Mouse (Mus musculus): ENCODE data around the gene Mrc2. TPM values are rescaled to one million over a fixed set of nuclear protein-coding genes. Genes with fewer than 3 reads are reported as not detected.

Mrc2 gene
- polyA plus RNA-seq, 1 experiment from 2014 or later = 3.8 TPM

DNA sequence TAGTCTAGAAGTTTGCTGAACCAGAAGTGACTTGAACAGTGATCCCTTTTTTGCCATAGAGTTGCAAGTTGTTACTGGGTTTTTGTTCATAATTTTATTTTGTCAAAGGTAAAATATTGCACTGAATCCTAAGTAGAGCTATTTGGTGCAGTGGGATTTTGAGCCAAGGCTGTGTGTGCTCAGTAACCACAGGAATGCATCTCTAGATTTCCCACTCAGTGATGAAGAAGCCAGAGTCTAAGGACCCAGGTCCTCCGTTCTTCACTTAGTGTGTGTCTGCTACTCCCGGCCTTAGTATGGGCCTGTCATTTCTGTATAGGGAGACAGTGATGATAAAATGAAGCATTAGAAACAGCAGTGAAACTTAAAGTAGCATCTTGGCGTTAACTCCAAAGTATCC, 27.5 kb upstream of the Mrc2 start:
- no peak overlapping the region for H3K4me3 ChIP-seq (replicated peaks; ENCODE audit: low read depth, low read length)
- no peaks in the 10 kb centered on the region for H3K27me3 ChIP-seq (ENCODE audit: control insufficient read depth, insufficient read depth, low read length)
- ATAC-seq (ENCODE audit: low FRiP score, low TSS enrichment) (no peak), DNase-seq (no peak)
- 95% methylated on average over 3 of the region's 3 CpGs for WGBS
- H3K36me3 ChIP-seq (ENCODE audit: control insufficient read depth, insufficient read depth, low read length) = peaks cover 53% of the 10 kb centered on the region
- H3K4me1 ChIP-seq (ENCODE audit: control insufficient read depth, insufficient read depth, low read length) = no peaks in the 10 kb centered on the region
- H3K27ac ChIP-seq (replicated peaks; ENCODE audit: low read depth, low read length) = no peak overlapping the region
- H3K9me3 ChIP-seq (ENCODE audit: control insufficient read depth, low read length) = no peaks in the 10 kb centered on the region
- H3K4me2 ChIP-seq (ENCODE audit: low read length) = no peak overlapping the region
- H3K9ac ChIP-seq (replicated peaks; ENCODE audit: low read length) = no peak overlapping the region

DNA sequence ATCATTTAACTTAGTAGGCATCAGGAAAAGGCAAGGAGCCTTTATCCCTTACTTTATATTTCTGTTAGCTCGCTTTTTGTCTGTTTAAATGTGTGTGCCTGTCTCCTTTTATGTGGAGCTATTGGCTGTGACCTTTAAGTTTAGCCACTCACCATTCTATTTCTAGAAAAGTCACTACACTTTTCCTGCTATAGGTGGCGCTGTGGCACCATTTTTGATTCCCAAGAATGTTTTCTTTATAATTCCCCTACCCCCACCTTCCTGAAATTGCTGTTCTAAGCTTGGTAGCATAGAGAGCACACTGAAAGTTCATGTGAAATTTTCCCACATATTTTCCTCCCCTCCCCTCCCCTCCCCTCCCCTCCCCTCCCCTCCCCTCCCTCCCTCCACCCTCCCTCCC, 22.3 kb upstream of the Mrc2 start:
- H3K4me1 ChIP-seq (ENCODE audit: control insufficient read depth, insufficient read depth, low read length) = no peaks in the 10 kb centered on the region

DNA sequence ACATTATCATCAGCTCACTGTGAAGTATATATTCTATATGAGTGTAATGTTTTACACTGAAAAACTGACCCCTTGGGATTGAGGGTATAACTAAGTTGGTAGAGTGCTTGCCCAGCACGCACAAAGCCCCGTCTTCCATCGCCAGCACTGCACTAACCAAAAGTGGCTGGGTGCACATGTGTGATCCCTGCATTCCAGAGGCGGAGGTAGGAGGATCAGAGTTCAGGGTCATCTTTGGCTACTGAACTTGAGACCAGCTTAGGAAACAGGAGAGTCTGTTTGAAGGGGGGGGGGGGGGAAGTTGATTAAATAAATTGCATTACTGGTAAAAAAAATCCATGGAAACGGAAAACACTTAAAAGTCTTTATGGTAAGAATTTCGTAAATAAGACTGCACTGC, 12.0 kb upstream of the Mrc2 start:
- Histone ChIP-seq H3K27me3 (ENCODE audit: control insufficient read depth, insufficient read depth, low read length) (no peaks in the 10 kb centered on the region), H3K9ac (replicated peaks; ENCODE audit: low read length) (no peak overlapping the region), H3K9me3 (ENCODE audit: control insufficient read depth, low read length) (no peaks in the 10 kb centered on the region), H3K4me2 (ENCODE audit: low read length) (no peak overlapping the region), H3K4me1 (ENCODE audit: control insufficient read depth, insufficient read depth, low read length) (no peaks in the 10 kb centered on the region), H3K36me3 (ENCODE audit: control insufficient read depth, insufficient read depth, low read length) (peaks cover 80% of the 10 kb centered on the region), H3K4me3 (replicated peaks; ENCODE audit: low read depth, low read length) (no peak overlapping the region), H3K27ac (replicated peaks; ENCODE audit: low read depth, low read length) (no peak overlapping the region)
- no peak for DNase-seq
- no peak for ATAC-seq (ENCODE audit: low FRiP score, low TSS enrichment)
- 96% methylated on average over 6 of the region's 6 CpGs for WGBS

More for the DNA sequence above, 22.3 kb upstream of the Mrc2 start:
- no peak overlapping the region for H3K4me2 ChIP-seq (ENCODE audit: low read length)
- H3K27ac ChIP-seq (replicated peaks; ENCODE audit: low read depth, low read length) = no peak overlapping the region
- WGBS = 16% methylated on average over 2 of the region's 2 CpGs
- no peak overlapping the region for H3K9ac ChIP-seq (replicated peaks; ENCODE audit: low read length)
- ATAC-seq (ENCODE audit: low FRiP score, low TSS enrichment) = no peak
- peak; percentile 81 for DNase-seq
- H3K27me3 ChIP-seq (ENCODE audit: control insufficient read depth, insufficient read depth, low read length) = no peaks in the 10 kb centered on the region
- H3K4me3 ChIP-seq (replicated peaks; ENCODE audit: low read depth, low read length) = no peak overlapping the region
- H3K36me3 ChIP-seq (ENCODE audit: control insufficient read depth, insufficient read depth, low read length) = peaks cover 39% of the 10 kb centered on the region
- no peaks in the 10 kb centered on the region for H3K9me3 ChIP-seq (ENCODE audit: control insufficient read depth, low read length)

GRCm38 (mm10) chr11:105281291-105281690, 11.2 kb upstream of the Mrc2 start:
- no peaks in the 10 kb centered on the region for H3K27me3 ChIP-seq (ENCODE audit: control insufficient read depth, insufficient read depth, low read length)
- DNase-seq = no peak
- no peaks in the 10 kb centered on the region for H3K4me1 ChIP-seq (ENCODE audit: control insufficient read depth, insufficient read depth, low read length)
- no peak for ATAC-seq (ENCODE audit: low FRiP score, low TSS enrichment)
- no peak overlapping the region for H3K4me3 ChIP-seq (replicated peaks; ENCODE audit: low read depth, low read length)
- H3K9me3 ChIP-seq (ENCODE audit: control insufficient read depth, low read length) = no peaks in the 10 kb centered on the region
- peaks cover 77% of the 10 kb centered on the region for H3K36me3 ChIP-seq (ENCODE audit: control insufficient read depth, insufficient read depth, low read length)
- H3K4me2 ChIP-seq (ENCODE audit: low read length) = no peak overlapping the region
- no peak overlapping the region for H3K9ac ChIP-seq (replicated peaks; ENCODE audit: low read length)
- no peak overlapping the region for H3K27ac ChIP-seq (replicated peaks; ENCODE audit: low read depth, low read length)
- 93% methylated on average over 7 of the region's 7 CpGs for WGBS

DNA sequence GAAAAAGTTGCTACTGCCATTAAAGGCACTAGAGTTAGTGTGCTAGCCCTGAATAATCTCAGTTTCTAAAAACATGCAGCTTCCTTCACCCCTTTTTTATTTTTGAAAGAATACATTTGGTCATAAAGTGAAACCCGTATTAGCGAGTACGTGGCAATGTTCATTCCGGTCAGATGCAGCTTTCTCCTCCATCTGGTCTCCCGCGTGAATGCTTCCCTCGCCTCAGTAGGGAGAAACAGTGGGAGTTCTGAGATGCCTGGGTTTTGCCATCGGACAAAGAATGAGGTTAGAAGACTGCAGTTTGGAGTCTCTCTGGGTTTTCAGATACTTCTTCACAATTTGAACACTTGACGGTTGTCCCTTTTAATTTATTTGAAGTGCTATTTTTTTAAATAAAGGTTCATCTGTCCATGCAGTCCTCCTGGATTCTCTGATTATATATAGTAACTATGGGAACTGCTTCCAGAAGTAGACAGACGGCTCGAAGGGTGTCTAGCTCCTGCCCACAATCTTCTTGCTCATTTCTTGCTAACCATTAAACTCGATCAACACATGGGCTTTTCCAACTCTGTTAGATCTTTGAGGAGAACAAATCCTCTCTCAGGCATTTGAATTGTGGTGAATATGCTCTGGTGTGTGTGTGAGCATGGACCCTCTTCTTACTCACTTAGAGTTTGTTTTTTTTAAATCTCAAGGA, 10.5 kb upstream of the Mrc2 start:
- ATAC-seq (ENCODE audit: low FRiP score, low TSS enrichment) (no peak), DNase-seq (no peak)
- Histone ChIP-seq H3K27me3 (ENCODE audit: control insufficient read depth, insufficient read depth, low read length) (no peaks in the 10 kb centered on the region), H3K36me3 (ENCODE audit: control insufficient read depth, insufficient read depth, low read length) (peaks cover 72% of the 10 kb centered on the region), H3K9ac (replicated peaks; ENCODE audit: low read length) (no peak overlapping the region), H3K4me3 (replicated peaks; ENCODE audit: low read depth, low read length) (no peak overlapping the region), H3K9me3 (ENCODE audit: control insufficient read depth, low read length) (no peaks in the 10 kb centered on the region), H3K4me2 (ENCODE audit: low read length) (no peak overlapping the region), H3K27ac (replicated peaks; ENCODE audit: low read depth, low read length) (no peak overlapping the region), H3K4me1 (ENCODE audit: control insufficient read depth, insufficient read depth, low read length) (no peaks in the 10 kb centered on the region)
- WGBS = 85% methylated on average over 12 of the region's 12 CpGs

DNA sequence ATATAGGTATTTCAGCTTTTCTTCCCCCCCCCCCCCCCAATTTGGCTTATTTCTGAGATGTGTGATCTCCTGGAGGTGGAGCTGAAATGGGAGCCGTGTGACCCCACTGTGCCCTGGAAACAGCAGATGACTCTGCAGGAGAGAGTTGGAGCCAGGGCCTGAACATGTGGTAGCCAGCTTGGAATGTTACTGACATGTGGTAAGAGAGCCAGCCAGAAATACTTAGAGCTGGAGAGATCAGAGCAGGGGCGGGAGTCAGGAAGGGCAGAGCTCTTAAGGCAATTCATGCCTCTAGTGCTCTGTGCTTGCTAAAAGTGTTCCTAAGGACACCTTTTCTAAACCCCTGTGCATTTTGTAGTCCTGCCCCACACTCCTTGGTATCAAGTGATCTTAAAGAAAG, 10.0 kb upstream of the Mrc2 start:
- Histone ChIP-seq H3K4me3 (replicated peaks; ENCODE audit: low read depth, low read length) (no peak overlapping the region), H3K4me2 (ENCODE audit: low read length) (no peak overlapping the region), H3K27ac (replicated peaks; ENCODE audit: low read depth, low read length) (no peak overlapping the region), H3K9me3 (ENCODE audit: control insufficient read depth, low read length) (no peaks in the 10 kb centered on the region), H3K27me3 (ENCODE audit: control insufficient read depth, insufficient read depth, low read length) (no peaks in the 10 kb centered on the region), H3K4me1 (ENCODE audit: control insufficient read depth, insufficient read depth, low read length) (no peaks in the 10 kb centered on the region), H3K9ac (replicated peaks; ENCODE audit: low read length) (no peak overlapping the region), H3K36me3 (ENCODE audit: control insufficient read depth, insufficient read depth, low read length) (peaks cover 70% of the 10 kb centered on the region)
- no peak for ATAC-seq (ENCODE audit: low FRiP score, low TSS enrichment)
- DNase-seq = no peak
- 78% methylated on average over 2 of the region's 2 CpGs for WGBS

DNA sequence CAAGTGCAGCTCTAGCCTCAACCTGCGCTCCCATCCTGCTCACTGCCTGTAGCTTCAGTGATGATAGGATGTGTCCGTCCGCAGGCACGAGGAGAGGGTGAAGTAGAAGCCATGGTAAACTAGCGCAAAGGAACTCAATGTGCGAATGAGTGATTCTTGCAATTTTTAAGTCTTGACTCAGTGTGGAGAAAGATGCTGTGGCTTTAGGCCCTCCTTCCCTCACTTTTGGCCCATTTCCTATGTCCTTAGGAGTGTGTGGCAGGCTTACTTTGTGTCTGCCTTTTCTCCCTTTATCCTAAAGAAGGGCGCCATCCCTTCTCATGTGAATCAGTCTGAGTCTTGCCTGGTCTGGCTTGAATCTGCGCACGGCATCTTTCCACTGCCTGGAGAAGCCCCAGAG, 9.4 kb upstream of the Mrc2 start:
- no peak for DNase-seq
- Histone ChIP-seq H3K36me3 (ENCODE audit: control insufficient read depth, insufficient read depth, low read length) (peaks cover 65% of the 10 kb centered on the region), H3K4me2 (ENCODE audit: low read length) (no peak overlapping the region), H3K4me1 (ENCODE audit: control insufficient read depth, insufficient read depth, low read length) (no peaks in the 10 kb centered on the region), H3K4me3 (replicated peaks; ENCODE audit: low read depth, low read length) (no peak overlapping the region), H3K27me3 (ENCODE audit: control insufficient read depth, insufficient read depth, low read length) (no peaks in the 10 kb centered on the region), H3K9me3 (ENCODE audit: control insufficient read depth, low read length) (no peaks in the 10 kb centered on the region), H3K27ac (replicated peaks; ENCODE audit: low read depth, low read length) (no peak overlapping the region), H3K9ac (replicated peaks; ENCODE audit: low read length) (no peak overlapping the region)
- WGBS = 96% methylated on average over 9 of the region's 9 CpGs
- ATAC-seq (ENCODE audit: low FRiP score, low TSS enrichment) = no peak

DNA sequence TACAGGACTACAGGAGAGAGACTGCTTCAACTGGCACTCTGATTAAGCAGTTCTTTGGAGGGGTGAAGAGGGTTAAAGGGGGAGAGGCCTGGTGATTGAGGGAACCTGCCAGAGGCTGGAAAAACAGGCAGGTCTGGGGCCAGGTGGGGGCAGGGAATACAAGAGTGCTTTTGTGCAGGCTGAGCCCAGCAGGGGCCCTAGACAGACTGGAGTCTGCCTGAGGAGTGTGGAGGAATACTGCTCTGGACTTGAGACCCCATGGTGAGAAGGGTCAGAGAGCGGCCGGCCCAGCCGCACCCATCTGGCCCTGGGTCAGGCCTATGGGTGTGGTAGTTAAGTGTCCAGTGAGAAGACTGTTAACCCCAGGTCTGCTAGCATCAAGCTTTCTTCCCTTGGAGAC, 6.7 kb upstream of the Mrc2 start:
- peaks cover 49% of the 10 kb centered on the region for H3K36me3 ChIP-seq (ENCODE audit: control insufficient read depth, insufficient read depth, low read length)
- H3K9me3 ChIP-seq (ENCODE audit: control insufficient read depth, low read length) = no peaks in the 10 kb centered on the region
- no peaks in the 10 kb centered on the region for H3K27me3 ChIP-seq (ENCODE audit: control insufficient read depth, insufficient read depth, low read length)
- DNase-seq (no peak), ATAC-seq (ENCODE audit: low FRiP score, low TSS enrichment) (no peak)
- no peak overlapping the region for H3K9ac ChIP-seq (replicated peaks; ENCODE audit: low read length)
- no peak overlapping the region for H3K4me3 ChIP-seq (replicated peaks; ENCODE audit: low read depth, low read length)
- H3K27ac ChIP-seq (replicated peaks; ENCODE audit: low read depth, low read length) = no peak overlapping the region
- H3K4me1 ChIP-seq (ENCODE audit: control insufficient read depth, insufficient read depth, low read length) = no peaks in the 10 kb centered on the region
- no peak overlapping the region for H3K4me2 ChIP-seq (ENCODE audit: low read length)
- WGBS = 66% methylated on average over 3 of the region's 3 CpGs

- no peak overlapping the region for H3K4me3 ChIP-seq (replicated peaks; ENCODE audit: low read depth, low read length)
Measured at GRCm38 (mm10) chr11:105289403-105289802, 3.0 kb upstream of the Mrc2 start.

More at GRCm38 (mm10) chr11:105289403-105289802, 3.0 kb upstream of the Mrc2 start:
- no peak for DNase-seq
- no peak for ATAC-seq (ENCODE audit: low FRiP score, low TSS enrichment)
- H3K4me1 ChIP-seq (ENCODE audit: control insufficient read depth, insufficient read depth, low read length) = peaks cover 20% of the 10 kb centered on the region
- H3K27me3 ChIP-seq (ENCODE audit: control insufficient read depth, insufficient read depth, low read length) = peaks cover 5% of the 10 kb centered on the region; the same call in 1 of the 2 replicates
- H3K36me3 ChIP-seq (ENCODE audit: control insufficient read depth, insufficient read depth, low read length) = peaks cover 22% of the 10 kb centered on the region
- 71% methylated on average over 3 of the region's 3 CpGs for WGBS
- H3K27ac ChIP-seq (replicated peaks; ENCODE audit: low read depth, low read length) = no peak overlapping the region
- no peak overlapping the region for H3K9ac ChIP-seq (replicated peaks; ENCODE audit: low read length)
- no peaks in the 10 kb centered on the region for H3K9me3 ChIP-seq (ENCODE audit: control insufficient read depth, low read length)
- no peak overlapping the region for H3K4me2 ChIP-seq (ENCODE audit: low read length)

Measured in midbrain, embryonic 14.5 days (tissue).